Mouse (Mus musculus): ENCODE data around the gene Arid2. TPM values are rescaled to one million over a fixed set of nuclear protein-coding genes. Genes with fewer than 3 reads are reported as not detected.
"Not testable (repeated sequence)": the region's sequence is repeated elsewhere in the genome, so short reads cannot be mapped to it uniquely, and the experiment has no call there.

Gene Arid2
- 10 to 100 TPM; 40.1 to 41.2 TPM for total RNA-seq (2021)
- long read RNA-seq, experiment 1, full-length matches to known transcripts, result 1 of 11 reads
- long read RNA-seq, experiment 1, partial matches to known transcripts, result 7 of 11 reads
- long read RNA-seq, experiment 1, other reads (novel, unspliced or antisense), result 3 of 11 reads
- long read RNA-seq, experiment 2, full-length matches to known transcripts, result 3 of 13 reads
- long read RNA-seq, experiment 2, partial matches to known transcripts, result 9 of 13 reads
- long read RNA-seq, experiment 2, other reads (novel, unspliced or antisense), result 1 of 13 reads

GRCm38 (mm10) chr15:96287369-96287975 lies at the start of gene Arid2:
Gene Arid2 (plus strand): TSS chr15:96287518.
- DNase-seq (ENCODE audit: low spot score in 2 of 2), result peak; percentile 22 to 46
- intact Hi-C loops (cut with DNase I), result loop anchor here (10.0 kb wide), 3 partner anchors 263 to 523 kb away; no protein-coding TSS in a partner anchor

GRCm38 (mm10) chr15:96238071-96238470 lies 49.2 kb upstream of the Arid2 start:
- intact Hi-C loops (cut with DNase I), result no loop called here
- no peak for DNase-seq (ENCODE audit: low spot score in 2 of 2)

GRCm38 (mm10) chr15:96244171-96244570 lies 43.1 kb upstream of the Arid2 start:
- intact Hi-C loops (cut with DNase I), result no loop called here
- peak in 1 of 2 experiments; percentile 8 for DNase-seq (ENCODE audit: low spot score in 2 of 2)

- DNase-seq (ENCODE audit: low spot score in 2 of 2); intact Hi-C loops (cut with DNase I): not testable (repeated sequence)
Observed at GRCm38 (mm10) chr15:96244715-96245114, 42.6 kb upstream of the Arid2 start.

GRCm38 (mm10) chr15:96253827-96254226 lies 33.5 kb upstream of the Arid2 start:
- intact Hi-C loops (cut with DNase I), result no loop called here
- DNase-seq (ENCODE audit: low spot score in 2 of 2), result no peak

GRCm38 (mm10) chr15:96254356-96254755 lies 33.0 kb upstream of the Arid2 start:
- intact Hi-C loops (cut with DNase I), result no loop called here
- DNase-seq (ENCODE audit: low spot score in 2 of 2), result no peak

- no peak for DNase-seq (ENCODE audit: low spot score in 2 of 2)
- intact Hi-C loops (cut with DNase I), result no loop called here
Observed at GRCm38 (mm10) chr15:96257781-96258180, 29.5 kb upstream of the Arid2 start.

- intact Hi-C loops (cut with DNase I), result no loop called here
- DNase-seq (ENCODE audit: low spot score in 2 of 2), result no peak
Observed at GRCm38 (mm10) chr15:96264614-96265013, 22.7 kb upstream of the Arid2 start.

GRCm38 (mm10) chr15:96267933-96268332 lies 19.4 kb upstream of the Arid2 start:
- no peak for DNase-seq (ENCODE audit: low spot score in 2 of 2)
- intact Hi-C loops (cut with DNase I), result no loop called here

- intact Hi-C loops (cut with DNase I), result no loop called here
- no peak for DNase-seq (ENCODE audit: low spot score in 2 of 2)
Observed at GRCm38 (mm10) chr15:96268610-96269009, 18.7 kb upstream of the Arid2 start.

GRCm38 (mm10) chr15:96269402-96269801 lies 17.9 kb upstream of the Arid2 start:
- no peak for DNase-seq (ENCODE audit: low spot score in 2 of 2)
- intact Hi-C loops (cut with DNase I), result no loop called here

GRCm38 (mm10) chr15:96270272-96270880 lies 16.9 kb upstream of the Arid2 start:
- intact Hi-C loops (cut with DNase I), result no loop called here
- no peak for DNase-seq (ENCODE audit: low spot score in 2 of 2)

- no peak for DNase-seq (ENCODE audit: low spot score in 2 of 2)
Observed at GRCm38 (mm10) chr15:96272356-96272755, 15.0 kb upstream of the Arid2 start.

GRCm38 (mm10) chr15:96274341-96274740 lies 13.0 kb upstream of the Arid2 start:
- intact Hi-C loops (cut with DNase I), result no loop called here

More at GRCm38 (mm10) chr15:96272356-96272755, 15.0 kb upstream of the Arid2 start:
- intact Hi-C loops (cut with DNase I), result no loop called here

GRCm38 (mm10) chr15:96275198-96275597 lies 12.1 kb upstream of the Arid2 start:
- intact Hi-C loops (cut with DNase I), result no loop called here
- DNase-seq (ENCODE audit: low spot score in 2 of 2), result no peak

More at GRCm38 (mm10) chr15:96274341-96274740, 13.0 kb upstream of the Arid2 start:
- DNase-seq (ENCODE audit: low spot score in 2 of 2), result no peak

- intact Hi-C loops (cut with DNase I), result no loop called here
- DNase-seq (ENCODE audit: low spot score in 2 of 2), result no peak
Observed at GRCm38 (mm10) chr15:96275810-96276493, 11.4 kb upstream of the Arid2 start.

- intact Hi-C loops (cut with DNase I), result no loop called here
Observed at GRCm38 (mm10) chr15:96277061-96277460, 10.3 kb upstream of the Arid2 start.

GRCm38 (mm10) chr15:96281236-96281635 lies 6.1 kb upstream of the Arid2 start:
- no peak for DNase-seq (ENCODE audit: low spot score in 2 of 2)
- intact Hi-C loops (cut with DNase I), result loop anchor here (10.0 kb wide), 3 partner anchors 256 to 516 kb away; no protein-coding TSS in a partner anchor

More at GRCm38 (mm10) chr15:96277061-96277460, 10.3 kb upstream of the Arid2 start:
- DNase-seq (ENCODE audit: low spot score in 2 of 2), result no peak

- DNase-seq (ENCODE audit: low spot score in 2 of 2), result no peak
- intact Hi-C loops (cut with DNase I), result loop anchor here (10.0 kb wide), 3 partner anchors 258 to 518 kb away; no protein-coding TSS in a partner anchor
Observed at GRCm38 (mm10) chr15:96283141-96283540, 4.2 kb upstream of the Arid2 start.
